Mouse (Mus musculus) kidney, embryonic 16.5 days (tissue): ENCODE measurements at regions not wholly inside any gene's neighbourhood (a gene's known extent, or its start where the extent isn't known, plus 50 kb on each side); places are given as distances from the start of the nearest gene placed in this dataset.

Experiments
- ATAC-seq: fragments of 200-750 bp; cut with Nextera tagmentation; 2 replicates; pipeline ENCODE4 v1.8.0; 2017; ENCODE audit warnings: moderate TSS enrichment; ENCODE audit not compliant: low FRiP score, low TSS enrichment
- H3K27ac ChIP-seq: fragments of 300-500 bp; sonication (generic); 2 replicates; pipeline ENCODE4 v1.5.1; 2014; ENCODE audit warnings: low read length
- H3K27me3 ChIP-seq: fragments of 300-500 bp; sonication (generic); 2 replicates; pipeline ENCODE4 v1.6.1; 2014; ENCODE audit warnings: low read length, control low read depth, mixed read lengths; ENCODE audit not compliant: insufficient read depth
- H3K36me3 ChIP-seq: fragments of 300-500 bp; sonication (generic); 2 replicates; pipeline ENCODE4 v1.6.1; 2014; ENCODE audit warnings: low read length, control low read depth, mixed read lengths; ENCODE audit not compliant: insufficient read depth
- H3K4me1 ChIP-seq: fragments of 300-500 bp; sonication (generic); 2 replicates; pipeline ENCODE4 v1.6.1; 2014; ENCODE audit warnings: low read length, control low read depth, mixed read lengths; ENCODE audit not compliant: insufficient read depth
- H3K4me2 ChIP-seq: fragments of 300-500 bp; sonication (generic); replicated peaks from 2 replicates; pipeline ENCODE4 v1.6.1; 2014; ENCODE audit warnings: low read depth, low read length
- H3K4me3 ChIP-seq: fragments of 300-500 bp; sonication (generic); 2 replicates; pipeline ENCODE4 v1.5.1; 2014; ENCODE audit warnings: mild to moderate bottlenecking, low read length
- H3K9ac ChIP-seq: fragments of 300-500 bp; sonication (generic); replicated peaks from 2 replicates; pipeline ENCODE4 v1.6.1; 2014; ENCODE audit warnings: low read length
- H3K9me3 ChIP-seq: fragments of 300-500 bp; sonication (generic); 2 replicates; pipeline ENCODE4 v1.6.1; 2016; ENCODE audit warnings: low read length, control low read depth
- WGBS: fragments of 180-500 bp; shearing (Covaris S2); extraction: QIAGEN DNeasy Blood & Tissue Kit; methylation state at CpG from one replicate; pipeline ENCODE4 v1.1.7; 2014; 5-methylcytosine and 5-hydroxymethylcytosine counted together

GRCm38 (mm10) chr2:92544364-92545151 is 54.9 kb upstream of the Chst1 start:
- Histone ChIP-seq H3K9ac (no peak overlapping the region), H3K27ac (peak overlapping the region; percentile 20; the same call in 1 of the 2 replicates), H3K36me3 (no peaks in the 10 kb centered on the region), H3K4me1 (peaks cover 17% of the 10 kb centered on the region), H3K4me2 (peak overlapping the region; percentile 13), H3K9me3 (no peaks in the 10 kb centered on the region), H3K4me3 (no peak overlapping the region), H3K27me3 (no peaks in the 10 kb centered on the region)
- 12% methylated on average over 15 of the region's 15 CpGs for WGBS
- ATAC-seq: peak; percentile 95

- Histone ChIP-seq H3K27me3 (no peaks in the 10 kb centered on the region), H3K36me3 (no peaks in the 10 kb centered on the region), H3K4me3 (no peak overlapping the region), H3K9ac (no peak overlapping the region), H3K27ac (no peak overlapping the region), H3K9me3 (no peaks in the 10 kb centered on the region), H3K4me2 (no peak overlapping the region), H3K4me1 (peaks cover 17% of the 10 kb centered on the region)
- no peak for ATAC-seq
- 46% methylated on average over 5 of the region's 5 CpGs for WGBS
Observed at GRCm38 (mm10) chr2:92540841-92541240, 58.7 kb upstream of the Chst1 start.

- H3K27ac ChIP-seq: no peak overlapping the region
- H3K4me3 ChIP-seq: no peak overlapping the region
- no peaks in the 10 kb centered on the region for H3K36me3 ChIP-seq
- 87% methylated on average over 5 of the region's 5 CpGs for WGBS
- H3K4me2 ChIP-seq: no peak overlapping the region
- H3K27me3 ChIP-seq: no peaks in the 10 kb centered on the region
- H3K4me1 ChIP-seq: peaks cover 12% of the 10 kb centered on the region
- ATAC-seq: no peak
- no peak overlapping the region for H3K9ac ChIP-seq
- no peaks in the 10 kb centered on the region for H3K9me3 ChIP-seq
Observed at GRCm38 (mm10) chr2:92531996-92532395, 67.5 kb upstream of the Chst1 start.

- H3K4me2 ChIP-seq: no peak overlapping the region
- no peak overlapping the region for H3K27ac ChIP-seq
- H3K9me3 ChIP-seq: no peaks in the 10 kb centered on the region
- WGBS: 81% methylated on average over 4 of the region's 4 CpGs
- H3K4me3 ChIP-seq: no peak overlapping the region
- no peaks in the 10 kb centered on the region for H3K27me3 ChIP-seq
- no peak overlapping the region for H3K9ac ChIP-seq
- no peak for ATAC-seq
- H3K36me3 ChIP-seq: no peaks in the 10 kb centered on the region
- H3K4me1 ChIP-seq: peaks cover 12% of the 10 kb centered on the region
Observed at GRCm38 (mm10) chr2:92530677-92531076, 68.8 kb upstream of the Chst1 start.

GRCm38 (mm10) chr2:92529670-92530322 is 69.5 kb upstream of the Slc35c1 start:
- Histone ChIP-seq H3K27me3 (no peaks in the 10 kb centered on the region), H3K4me3 (peak overlapping the region; percentile 49), H3K27ac (peak overlapping the region; percentile 11; the same call in 1 of the 2 replicates), H3K36me3 (no peaks in the 10 kb centered on the region), H3K9ac (peak overlapping the region; percentile 47), H3K9me3 (no peaks in the 10 kb centered on the region), H3K4me1 (peaks cover 12% of the 10 kb centered on the region), H3K4me2 (peak overlapping the region; percentile 61)
- 0 out of 2 replicates have a peak, but pooled peaks have one; percentile 33 for ATAC-seq
- 46% methylated on average over 14 of the region's 14 CpGs for WGBS

- WGBS: 6% methylated on average over 24 of the region's 24 CpGs
Observed at GRCm38 (mm10) chr2:92529071-92529641, 68.8 kb upstream of the Slc35c1 start.

GRCm38 (mm10) chr2:92528119-92528830 is 67.9 kb upstream of the Slc35c1 start:
- H3K4me2 ChIP-seq: peak overlapping the region; percentile 61

More at GRCm38 (mm10) chr2:92529071-92529641, 68.8 kb upstream of the Slc35c1 start:
- Histone ChIP-seq H3K4me1 (peaks cover 15% of the 10 kb centered on the region), H3K9me3 (no peaks in the 10 kb centered on the region), H3K4me2 (peak overlapping the region; percentile 61), H3K4me3 (peak overlapping the region; percentile 49), H3K36me3 (no peaks in the 10 kb centered on the region), H3K27ac (peak overlapping the region; percentile 75), H3K9ac (peak overlapping the region; percentile 79), H3K27me3 (no peaks in the 10 kb centered on the region)
- peak; percentile 98 for ATAC-seq

GRCm38 (mm10) chr2:92526676-92527395 is 66.5 kb upstream of the Slc35c1 start:
- no peaks in the 10 kb centered on the region for H3K9me3 ChIP-seq
- H3K27ac ChIP-seq: no peak overlapping the region
- no peak overlapping the region for H3K4me2 ChIP-seq
- no peak for ATAC-seq
- H3K4me1 ChIP-seq: peaks cover 18% of the 10 kb centered on the region
- no peak overlapping the region for H3K4me3 ChIP-seq
- H3K36me3 ChIP-seq: no peaks in the 10 kb centered on the region
- 81% methylated on average over 5 of the region's 5 CpGs for WGBS
- H3K27me3 ChIP-seq: no peaks in the 10 kb centered on the region
- H3K9ac ChIP-seq: no peak overlapping the region

More at GRCm38 (mm10) chr2:92528119-92528830, 67.9 kb upstream of the Slc35c1 start:
- Histone ChIP-seq H3K9me3 (no peaks in the 10 kb centered on the region), H3K4me3 (peak overlapping the region; percentile 49), H3K36me3 (no peaks in the 10 kb centered on the region), H3K27ac (no peak overlapping the region), H3K9ac (peak overlapping the region; percentile 79; the same call in 1 of the 2 replicates), H3K27me3 (no peaks in the 10 kb centered on the region), H3K4me1 (peaks cover 18% of the 10 kb centered on the region)
- WGBS: 71% methylated on average over 6 of the region's 6 CpGs
- ATAC-seq: no peak

- ATAC-seq: no peak
- Histone ChIP-seq H3K27ac (no peak overlapping the region), H3K4me3 (no peak overlapping the region), H3K27me3 (no peaks in the 10 kb centered on the region), H3K9me3 (no peaks in the 10 kb centered on the region), H3K4me2 (no peak overlapping the region), H3K36me3 (no peaks in the 10 kb centered on the region), H3K4me1 (peaks cover 18% of the 10 kb centered on the region), H3K9ac (no peak overlapping the region)
- 50% methylated on average over 7 of the region's 7 CpGs for WGBS
Observed at GRCm38 (mm10) chr2:92525628-92526027, 65.3 kb upstream of the Slc35c1 start.
